Mouse (Mus musculus): ENCODE results near the gene Gnaq.

DNA sequence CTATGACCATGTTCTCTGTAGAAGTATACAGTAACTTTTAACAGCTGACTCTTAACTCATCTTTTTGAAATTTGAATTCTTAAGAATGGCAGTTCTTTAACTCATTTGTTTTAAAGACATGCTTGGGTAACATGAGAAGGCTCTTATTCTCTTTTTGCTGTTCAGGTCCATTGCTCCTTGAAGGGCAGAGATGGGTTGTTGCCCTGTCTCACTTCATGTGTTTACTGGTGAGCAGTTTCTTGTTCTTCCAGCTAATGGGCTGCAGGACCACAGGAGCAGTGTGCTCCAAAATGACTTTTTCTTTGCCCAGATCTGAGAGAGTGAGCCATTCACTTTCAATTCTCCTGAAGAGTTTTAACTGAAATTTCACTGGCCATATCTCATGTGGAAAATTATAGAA, 176.4 kb downstream of the Gnaq start:
- no peak for TF ChIP-seq TAL1 (IDR thresholded peaks at IDR 0.05; ENCODE audit: low read length)
- TF ChIP-seq GATA1 (IDR thresholded peaks at IDR 0.05; ENCODE audit: low read length): no peak

All from erythroblast, embryonic 14.5 days (primary cell).